Mouse (Mus musculus) neural tube, embryonic 12.5 days (tissue): ENCODE measurements around the gene Olfr1339. TPM values are rescaled to one million over a fixed set of nuclear protein-coding genes. Genes with fewer than 3 reads are reported as not detected.

Experiments used
- ATAC-seq: fragments of 200-750 bp; cut with Nextera tagmentation; 2 replicates; pipeline ENCODE4 v1.8.0; 2017; ENCODE audit warnings: low read depth, mild to moderate bottlenecking, moderate TSS enrichment, moderate library complexity; ENCODE audit not compliant: low FRiP score
- H3K27ac ChIP-seq: fragments of 300-500 bp; sonication (generic); 2 replicates; pipeline ENCODE4 v1.5.1; 2016
- H3K27me3 ChIP-seq: fragments of 300-500 bp; sonication (generic); replicated peaks from 2 replicates; pipeline ENCODE4 v1.6.1; 2016; ENCODE audit warnings: mild to moderate bottlenecking
- H3K36me3 ChIP-seq: fragments of 300-500 bp; sonication (generic); 2 replicates; pipeline ENCODE4 v1.6.1; 2016; ENCODE audit warnings: mild to moderate bottlenecking
- H3K4me1 ChIP-seq: fragments of 300-500 bp; sonication (generic); 2 replicates; pipeline ENCODE4 v1.6.1; 2016
- H3K4me2 ChIP-seq: fragments of 300-500 bp; sonication (generic); replicated peaks from 2 replicates; pipeline ENCODE4 v1.6.1; 2016; ENCODE audit warnings: mild to moderate bottlenecking
- H3K4me3 ChIP-seq: fragments of 300-500 bp; sonication (generic); 2 replicates; pipeline ENCODE4 v1.5.1; 2016
- H3K9ac ChIP-seq: fragments of 300-500 bp; sonication (generic); 2 replicates; pipeline ENCODE4 v1.6.1; 2016; ENCODE audit warnings: mild to moderate bottlenecking
- H3K9me3 ChIP-seq: fragments of 300-500 bp; sonication (generic); 2 replicates; pipeline ENCODE4 v1.6.1; 2016; ENCODE audit warnings: mild to moderate bottlenecking
- WGBS: fragments of 180-500 bp; shearing (Covaris S2); methylation state at CpG from one replicate; pipeline ENCODE4 v1.1.7; 2016; 5-methylcytosine and 5-hydroxymethylcytosine counted together
- polyA plus RNA-seq: library from polyadenylated mRNA; unstranded; fragments of >200 nt; fragmentation: Nextera tagmentation; extraction: Ambion mirVana; gene quantifications from 2 replicates; pipeline ENCODE4 v1.2.1, GENCODE M21; 2016

Olfr1339 gene
- polyA plus RNA-seq = not detected in 2 replicates

GRCm38 (mm10) chr4:118731875-118732274 lies at the start of gene Olfr1339:
Olfr1339 (plus strand) TSS chr4:118732175.
- Histone ChIP-seq H3K4me1 (no peaks in the 10 kb centered on the region), H3K27ac (no peak within 1 kb of the TSS), H3K4me3 (no peak within 1 kb of the TSS), H3K9ac (no peak within 1 kb of the TSS), H3K4me2 (no peak within 1 kb of the TSS), H3K27me3 (no peaks in the 10 kb centered on the region), H3K9me3 (no peaks in the 10 kb centered on the region), H3K36me3 (no peaks in the 10 kb centered on the region)
- WGBS = 100% methylated on average over 1 of the region's 1 CpGs
- no peak for ATAC-seq

GRCm38 (mm10) chr4:118687086-118687485 lies 44.9 kb upstream of the Olfr1339 start:
- H3K4me1 ChIP-seq = no peaks in the 10 kb centered on the region
- H3K9ac ChIP-seq = no peak overlapping the region
- no peaks in the 10 kb centered on the region for H3K27me3 ChIP-seq
- H3K9me3 ChIP-seq = no peaks in the 10 kb centered on the region
- H3K4me3 ChIP-seq = no peak overlapping the region
- no peaks in the 10 kb centered on the region for H3K36me3 ChIP-seq
- no peak for ATAC-seq
- 79% methylated on average over 2 of the region's 2 CpGs for WGBS
- H3K27ac ChIP-seq = no peak overlapping the region
- H3K4me2 ChIP-seq = no peak overlapping the region

GRCm38 (mm10) chr4:118692412-118692973 lies 39.5 kb upstream of the Olfr1339 start, which contains the start of gene Olfr1342:
Olfr1342 (minus strand) TSS chr4:118692756.
- Histone ChIP-seq H3K4me3 (no peak within 1 kb of the TSS), H3K4me2 (no peak within 1 kb of the TSS), H3K27me3 (no peaks in the 10 kb centered on the region), H3K36me3 (no peaks in the 10 kb centered on the region), H3K27ac (no peak within 1 kb of the TSS), H3K9ac (no peak within 1 kb of the TSS), H3K9me3 (no peaks in the 10 kb centered on the region), H3K4me1 (no peaks in the 10 kb centered on the region; the same call in 1 of the 2 replicates)
- 60% methylated on average over 12 of the region's 12 CpGs for WGBS
- ATAC-seq = no peak

- Histone ChIP-seq H3K9me3 (no peaks in the 10 kb centered on the region), H3K4me2 (no peak overlapping the region), H3K27ac (no peak overlapping the region), H3K9ac (no peak overlapping the region), H3K27me3 (no peaks in the 10 kb centered on the region), H3K36me3 (no peaks in the 10 kb centered on the region), H3K4me1 (no peaks in the 10 kb centered on the region; the same call in 1 of the 2 replicates), H3K4me3 (no peak overlapping the region)
- WGBS = 43% methylated on average over 2 of the region's 2 CpGs
- ATAC-seq = no peak
Observed at GRCm38 (mm10) chr4:118693812-118694211, 38.2 kb upstream of the Olfr1339 start.

- no peak within 1 kb of the TSS for H3K4me3 ChIP-seq
- no peak for ATAC-seq
- 81% methylated on average over 3 of the region's 3 CpGs for WGBS
Observed at GRCm38 (mm10) chr4:118703223-118703622, 28.8 kb upstream of the Olfr1339 start, which contains the start of gene Olfr1341. Olfr1341 (plus strand) TSS chr4:118703523.

GRCm38 (mm10) chr4:118708086-118708485 lies 23.9 kb upstream of the Olfr1339 start:
- Histone ChIP-seq H3K27me3 (no peaks in the 10 kb centered on the region), H3K4me1 (no peaks in the 10 kb centered on the region), H3K4me2 (no peak overlapping the region), H3K27ac (no peak overlapping the region), H3K4me3 (no peak overlapping the region), H3K36me3 (no peaks in the 10 kb centered on the region), H3K9me3 (no peaks in the 10 kb centered on the region), H3K9ac (no peak overlapping the region)
- WGBS = 76% methylated on average over 5 of the region's 5 CpGs
- ATAC-seq = no peak

More at GRCm38 (mm10) chr4:118703223-118703622, 28.8 kb upstream of the Olfr1339 start, which contains the start of gene Olfr1341:
- H3K36me3 ChIP-seq = no peaks in the 10 kb centered on the region
- H3K4me2 ChIP-seq = no peak within 1 kb of the TSS
- H3K27me3 ChIP-seq = no peaks in the 10 kb centered on the region
- H3K9ac ChIP-seq = no peak within 1 kb of the TSS
- H3K9me3 ChIP-seq = no peaks in the 10 kb centered on the region
- no peaks in the 10 kb centered on the region for H3K4me1 ChIP-seq
- no peak within 1 kb of the TSS for H3K27ac ChIP-seq

- Histone ChIP-seq H3K27me3 (no peaks in the 10 kb centered on the region), H3K9ac (no peak overlapping the region)
- 32% methylated on average over 1 of the region's 1 CpGs for WGBS
Observed at GRCm38 (mm10) chr4:118711656-118712055, 20.3 kb upstream of the Olfr1339 start.

GRCm38 (mm10) chr4:118719838-118720237 lies 12.1 kb upstream of the Olfr1339 start, which contains the start of gene Olfr1340:
Olfr1340 (plus strand) TSS chr4:118720138.
- Histone ChIP-seq H3K9ac (no peak within 1 kb of the TSS), H3K4me2 (no peak within 1 kb of the TSS), H3K9me3 (no peaks in the 10 kb centered on the region), H3K4me1 (no peaks in the 10 kb centered on the region), H3K36me3 (no peaks in the 10 kb centered on the region), H3K27me3 (no peaks in the 10 kb centered on the region), H3K4me3 (no peak within 1 kb of the TSS), H3K27ac (no peak within 1 kb of the TSS)
- no peak for ATAC-seq

More at GRCm38 (mm10) chr4:118711656-118712055, 20.3 kb upstream of the Olfr1339 start:
- H3K4me1 ChIP-seq = no peaks in the 10 kb centered on the region
- no peaks in the 10 kb centered on the region for H3K9me3 ChIP-seq
- H3K36me3 ChIP-seq = no peaks in the 10 kb centered on the region
- ATAC-seq = no peak
- no peak overlapping the region for H3K4me2 ChIP-seq
- no peak overlapping the region for H3K27ac ChIP-seq
- no peak overlapping the region for H3K4me3 ChIP-seq

- H3K9me3 ChIP-seq = no peaks in the 10 kb centered on the region
- no peaks in the 10 kb centered on the region for H3K36me3 ChIP-seq
- no peak overlapping the region for H3K4me2 ChIP-seq
- H3K27me3 ChIP-seq = no peaks in the 10 kb centered on the region
- no peaks in the 10 kb centered on the region for H3K4me1 ChIP-seq
- no peak for ATAC-seq
- no peak overlapping the region for H3K4me3 ChIP-seq
- H3K27ac ChIP-seq = no peak overlapping the region
- no peak overlapping the region for H3K9ac ChIP-seq
- WGBS = 55% methylated on average over 10 of the region's 10 CpGs
Observed at GRCm38 (mm10) chr4:118721742-118722483, 10.1 kb upstream of the Olfr1339 start.

- Histone ChIP-seq H3K9ac (no peak overlapping the region), H3K36me3 (no peaks in the 10 kb centered on the region), H3K27me3 (peaks cover 17% of the 10 kb centered on the region), H3K9me3 (no peaks in the 10 kb centered on the region), H3K4me3 (no peak overlapping the region), H3K4me2 (no peak overlapping the region), H3K4me1 (no peaks in the 10 kb centered on the region), H3K27ac (no peak overlapping the region)
- 68% methylated on average over 3 of the region's 3 CpGs for WGBS
- ATAC-seq = no peak
Observed at GRCm38 (mm10) chr4:118739574-118739973, 7.6 kb downstream of the Olfr1339 start.

GRCm38 (mm10) chr4:118740988-118741698 lies 9.2 kb downstream of the Olfr1339 start:
- no peak for ATAC-seq
- H3K4me2 ChIP-seq = peak overlapping the region; percentile 32
- WGBS = 5% methylated on average over 11 of the region's 11 CpGs

GRCm38 (mm10) chr4:118741881-118742280 lies 9.9 kb downstream of the Olfr1339 start:
- H3K27me3 ChIP-seq = peaks cover 17% of the 10 kb centered on the region
- H3K4me3 ChIP-seq = no peak overlapping the region
- no peak overlapping the region for H3K27ac ChIP-seq
- 0 out of 2 replicates have a peak, but pooled peaks cover 6% of the 10 kb centered on the region for H3K9me3 ChIP-seq
- no peak overlapping the region for H3K9ac ChIP-seq
- H3K4me1 ChIP-seq = no peaks in the 10 kb centered on the region
- H3K36me3 ChIP-seq = no peaks in the 10 kb centered on the region
- 7% methylated on average over 16 of the region's 16 CpGs for WGBS
- H3K4me2 ChIP-seq = peak overlapping the region; percentile 32
- no peak for ATAC-seq

More at GRCm38 (mm10) chr4:118740988-118741698, 9.2 kb downstream of the Olfr1339 start:
- Histone ChIP-seq H3K27ac (no peak overlapping the region), H3K4me3 (no peak overlapping the region), H3K36me3 (no peaks in the 10 kb centered on the region), H3K9ac (no peak overlapping the region), H3K4me1 (no peaks in the 10 kb centered on the region), H3K27me3 (peaks cover 17% of the 10 kb centered on the region), H3K9me3 (0 out of 2 replicates have a peak, but pooled peaks cover 1% of the 10 kb centered on the region)
